Mouse (Mus musculus): Measurements from ENCODE around the gene Rgma.

The Rgma gene

DNA sequence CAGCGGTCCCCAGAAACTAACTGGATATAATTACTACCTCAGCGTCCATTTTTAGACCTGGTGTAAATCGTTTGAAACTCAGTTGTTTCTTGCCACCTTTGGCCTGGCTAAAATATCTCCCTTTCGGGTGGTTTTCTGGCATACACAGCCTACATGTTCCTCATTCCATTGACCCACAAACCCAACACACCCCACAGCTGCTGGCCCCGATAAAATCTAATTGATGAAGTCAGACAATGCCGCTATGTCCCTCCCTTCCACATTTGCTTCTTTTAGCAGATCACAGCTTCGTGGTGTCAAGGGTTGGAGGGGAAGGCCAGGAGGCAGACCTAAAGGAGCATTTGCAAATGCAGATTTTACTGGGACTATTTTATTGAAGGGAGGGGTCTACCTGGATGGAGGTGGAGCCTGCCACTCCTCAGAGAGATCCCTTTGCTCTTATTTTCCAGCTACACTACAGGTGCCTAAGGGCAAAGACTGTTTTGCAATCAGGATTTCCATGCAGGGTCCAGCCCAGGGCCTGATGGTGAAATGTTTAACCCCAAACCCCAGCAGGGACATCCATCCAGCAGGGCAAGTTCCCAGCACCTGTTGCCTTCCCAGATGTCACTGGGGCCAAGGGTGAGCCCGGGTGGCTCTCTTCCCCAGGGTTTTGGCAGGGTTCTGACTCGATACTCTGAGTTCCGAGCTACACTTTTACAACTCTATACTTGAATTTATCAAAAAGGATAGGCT is 3.6 kb upstream of the Rgma start:
- peak; percentile 57 for DNase-seq (ENCODE audit: low read depth, low spot score)

DNA sequence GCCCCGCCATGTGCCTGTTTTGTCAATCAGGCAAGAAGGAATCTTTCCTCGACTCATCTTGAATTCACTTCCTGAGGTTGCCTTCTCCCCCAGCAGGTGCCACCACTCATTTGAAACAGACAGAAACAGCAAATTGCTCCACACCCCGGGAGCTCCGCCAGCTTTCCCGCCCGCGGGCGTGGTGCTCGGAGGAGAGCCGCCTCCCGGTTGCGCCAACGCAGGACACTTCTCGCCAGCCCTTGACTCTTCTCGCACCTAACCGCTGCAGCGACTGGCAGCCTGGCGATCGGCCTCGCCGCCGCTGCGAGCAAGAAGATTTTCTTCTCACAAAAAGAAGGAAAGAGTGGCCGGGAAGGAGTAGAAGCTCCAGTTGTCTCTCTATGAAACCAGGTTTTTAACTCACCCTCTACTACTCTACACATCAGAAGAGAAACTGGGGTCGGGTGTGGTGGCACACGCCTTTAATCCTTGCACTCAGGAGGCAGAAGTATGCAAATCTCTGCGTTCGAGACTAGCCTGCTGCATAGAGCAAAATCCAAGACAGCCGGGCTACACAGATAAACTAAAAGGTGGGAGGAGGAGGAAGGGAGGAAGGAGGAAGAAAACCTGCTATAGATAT is 2.8 kb upstream of the Rgma start:
- DNase-seq (ENCODE audit: low read depth, low spot score): peak; percentile 81

DNA sequence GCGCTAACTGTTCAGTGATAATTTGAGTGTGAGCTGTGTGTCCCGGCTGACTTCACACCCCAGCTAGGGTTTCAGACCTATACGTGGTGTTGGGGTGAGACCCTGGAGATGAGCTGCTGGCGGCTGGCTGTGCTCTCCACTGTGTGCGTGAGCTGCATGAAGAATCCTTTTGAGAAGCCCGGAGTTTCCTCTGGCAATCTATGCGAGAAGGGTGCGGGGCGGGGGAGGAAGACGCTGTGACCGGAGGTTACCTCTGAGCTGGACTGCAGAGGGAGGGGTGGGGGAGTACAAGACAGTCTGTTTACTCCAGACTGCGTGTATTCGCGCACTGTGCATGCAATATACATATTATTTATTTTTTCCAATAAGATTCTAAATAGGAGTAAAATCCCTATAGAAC is 582 bp upstream of the Rgma start:
- peak; percentile 36 for DNase-seq (ENCODE audit: low read depth, low spot score)

DNA sequence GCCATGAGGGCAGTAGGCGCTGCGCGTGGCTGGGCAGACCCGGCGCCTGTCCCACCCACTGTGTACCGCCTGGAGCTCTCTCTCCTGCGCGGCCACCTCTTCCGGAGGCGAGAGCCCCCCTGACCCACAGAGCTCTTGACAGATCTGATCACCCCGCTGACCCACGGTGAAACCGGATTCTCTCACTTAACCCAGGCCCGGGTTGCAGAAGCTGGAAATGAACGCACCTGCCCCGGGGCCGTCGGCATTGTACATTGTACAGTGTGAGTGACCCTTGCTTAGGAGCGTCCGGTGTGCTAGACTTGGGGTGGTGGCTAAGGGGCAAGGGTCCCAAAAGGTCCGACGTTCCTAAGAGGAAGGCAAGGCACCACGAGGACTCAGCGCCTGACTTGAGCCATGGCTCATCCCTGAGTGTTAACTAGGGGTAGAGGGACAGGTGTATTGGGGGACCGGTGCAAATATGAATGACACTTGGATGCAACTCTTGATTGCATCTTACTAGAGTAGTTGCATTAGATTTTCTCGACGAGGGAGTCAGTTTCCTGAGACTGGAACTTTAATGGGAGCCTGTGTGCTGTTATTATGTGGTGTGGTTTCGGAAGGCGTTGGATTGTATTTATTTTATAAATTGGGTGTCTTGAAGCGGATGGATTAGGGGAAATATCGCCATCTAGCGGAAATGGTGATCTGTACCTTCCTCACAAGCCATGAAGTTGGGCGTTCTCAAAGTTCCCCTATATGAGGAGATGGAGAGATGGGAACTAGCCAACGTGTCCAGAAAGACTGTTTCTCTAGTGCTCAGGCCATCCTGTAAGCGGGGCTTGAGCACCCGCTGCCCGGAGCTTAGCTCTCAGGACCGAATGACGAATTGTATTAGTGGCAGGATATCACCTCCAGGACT is 1.0 kb downstream of the Rgma start:
- DNase-seq (ENCODE audit: low read depth, low spot score): peak; percentile 88

DNA sequence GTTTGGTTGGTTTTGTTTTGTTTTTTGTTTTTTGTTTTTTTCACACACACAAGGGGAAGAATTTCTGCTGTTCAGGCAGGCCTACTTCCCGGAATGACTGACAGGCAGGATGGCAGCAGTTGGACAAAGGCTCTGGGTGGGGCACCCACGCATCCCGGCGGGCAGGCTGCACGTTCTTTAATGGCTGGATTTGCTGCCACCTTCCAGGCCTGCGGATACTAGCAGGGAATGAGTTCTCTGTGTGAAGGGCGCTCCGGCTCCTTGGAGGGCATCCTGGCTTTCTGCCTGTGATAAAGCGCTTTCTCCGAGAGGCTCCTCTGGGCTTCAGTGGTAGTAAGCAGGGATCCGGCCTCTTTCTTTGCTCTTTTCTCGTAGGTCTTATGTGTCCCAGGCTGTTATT is 2.0 kb downstream of the Rgma start:
- no peak for DNase-seq (ENCODE audit: low read depth, low spot score)

DNA sequence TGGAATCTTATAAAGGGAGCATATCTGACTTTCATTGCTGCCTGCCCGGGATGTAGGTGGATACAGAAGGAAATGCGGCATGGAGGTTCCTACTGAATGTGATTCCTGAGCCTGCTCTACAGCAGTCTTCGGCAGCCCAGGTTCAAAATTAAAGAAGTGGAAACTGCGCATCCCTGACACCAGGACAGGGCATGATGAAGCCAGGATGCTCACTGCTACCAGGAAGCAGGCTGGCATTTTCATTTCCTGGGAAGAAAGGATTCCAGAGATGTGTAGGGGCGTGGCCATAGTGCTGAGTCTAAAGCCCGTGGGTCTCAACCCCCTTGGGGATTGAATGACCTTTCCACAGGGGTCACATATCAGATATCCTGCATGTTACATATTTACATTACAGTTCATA is 2.7 kb downstream of the Rgma start:
- no peak for DNase-seq (ENCODE audit: low read depth, low spot score)

DNA sequence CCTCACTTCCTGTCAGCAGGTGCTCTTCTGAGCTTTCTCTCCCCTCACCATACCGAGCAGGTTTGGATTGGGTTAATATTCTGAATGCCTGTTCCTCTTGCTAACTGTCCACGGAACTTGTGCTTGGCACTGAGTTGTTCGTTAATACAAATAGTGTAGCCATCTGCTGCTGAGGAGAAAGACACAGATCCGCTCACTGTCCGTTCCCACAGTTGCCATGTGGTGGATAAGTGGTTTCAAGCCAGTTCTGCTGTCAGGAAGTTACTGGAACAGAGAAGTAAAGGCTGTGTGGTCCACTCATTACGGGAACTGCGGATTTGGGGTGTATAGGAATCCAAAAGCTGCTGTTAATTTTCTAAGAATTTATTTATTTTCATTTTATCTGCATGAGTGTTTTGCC is 7.5 kb downstream of the Rgma start:
- DNase-seq (ENCODE audit: low read depth, low spot score): no peak

DNA sequence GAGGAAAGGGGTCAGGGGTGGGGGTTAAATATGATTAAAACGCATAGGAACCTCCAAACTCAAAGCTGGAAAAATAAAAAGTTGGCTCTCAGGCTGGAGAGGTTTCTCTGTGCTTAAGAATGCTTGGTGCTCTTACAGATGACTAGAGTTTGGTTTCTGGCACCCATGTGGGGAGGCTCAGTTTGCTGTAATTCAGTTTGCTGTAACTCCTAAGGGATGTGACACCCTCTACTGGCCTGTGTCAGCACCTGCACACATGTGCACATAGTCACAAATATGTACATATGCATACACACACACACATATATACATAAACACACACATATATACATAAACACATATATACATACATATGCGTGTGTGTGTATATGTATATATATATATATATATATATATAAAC is 13.6 kb downstream of the Rgma start:
- DNase-seq (ENCODE audit: low read depth, low spot score): peak; percentile 39

DNA sequence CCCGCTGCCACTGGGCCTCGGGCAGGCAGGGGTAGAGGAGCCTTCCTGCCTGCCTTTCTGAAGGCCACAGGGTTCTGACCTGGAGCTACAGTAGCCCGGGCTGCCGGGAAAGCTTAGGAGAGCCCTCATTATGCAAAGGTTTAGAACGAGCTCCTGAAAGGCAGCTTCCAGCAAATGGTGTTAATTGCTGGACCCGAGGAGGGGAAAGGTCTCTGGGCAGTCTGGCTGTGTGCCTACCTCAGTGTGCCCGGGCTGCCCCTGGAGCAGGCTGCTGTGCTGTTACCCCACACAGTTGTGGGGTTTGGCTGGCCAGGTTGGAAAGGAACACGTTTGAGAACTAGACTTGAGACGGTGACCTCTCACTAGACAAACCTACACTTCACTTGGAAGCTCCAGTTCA is 14.1 kb downstream of the Rgma start:
- DNase-seq (ENCODE audit: low read depth, low spot score): no peak

DNA sequence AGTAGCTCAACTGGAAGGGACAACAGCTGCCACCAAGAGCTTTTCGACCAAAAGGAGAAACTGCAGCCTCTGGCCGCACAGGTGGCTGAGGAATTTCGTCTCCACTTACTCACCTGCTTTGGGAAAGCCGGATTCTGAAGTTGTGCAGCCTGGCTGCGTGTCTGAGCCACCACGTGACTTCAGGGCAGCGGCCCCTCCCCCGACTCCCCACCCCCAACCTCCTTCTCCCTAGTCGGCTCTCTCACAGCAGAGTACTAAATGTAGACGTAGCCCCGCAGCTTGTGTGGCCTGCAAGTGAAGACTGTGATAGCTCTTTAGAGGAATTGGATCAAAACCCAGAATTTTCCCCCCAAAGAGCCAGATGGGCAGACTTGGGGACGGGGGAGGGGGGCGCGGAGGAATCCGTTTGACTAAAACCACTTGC is 14.6 kb downstream of the Rgma start:
- DNase-seq (ENCODE audit: low read depth, low spot score): peak; percentile 68

DNA sequence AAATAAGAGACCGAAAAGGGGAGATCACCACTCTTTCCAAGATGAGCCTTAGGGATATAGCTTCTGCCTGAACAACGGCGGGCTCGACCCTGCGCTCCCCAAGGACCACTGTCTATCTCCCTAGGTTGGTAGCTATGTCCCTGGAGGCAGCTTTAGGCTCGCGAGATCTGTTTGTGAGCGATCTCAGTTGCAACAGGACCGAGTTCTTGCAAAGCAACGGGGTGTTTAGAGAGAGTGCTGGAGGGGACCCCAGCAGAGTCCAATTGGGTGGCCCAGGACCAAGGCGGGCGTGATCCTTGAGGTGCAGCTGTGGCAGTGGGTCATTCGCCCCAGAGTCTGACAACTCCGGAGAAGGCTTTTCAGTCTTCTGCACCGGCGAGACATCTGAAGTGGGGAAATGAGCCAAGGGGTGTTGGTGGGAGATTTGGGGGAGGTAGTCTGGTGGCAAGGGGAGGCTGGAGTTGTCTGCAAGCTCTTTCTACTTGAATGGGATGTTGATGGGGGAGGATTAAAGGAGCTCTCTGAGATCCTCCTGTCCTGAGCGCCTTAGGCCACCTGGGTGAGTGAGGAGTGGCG is 15.2 kb downstream of the Rgma start:
- DNase-seq (ENCODE audit: low read depth, low spot score): peak; percentile 44

DNA sequence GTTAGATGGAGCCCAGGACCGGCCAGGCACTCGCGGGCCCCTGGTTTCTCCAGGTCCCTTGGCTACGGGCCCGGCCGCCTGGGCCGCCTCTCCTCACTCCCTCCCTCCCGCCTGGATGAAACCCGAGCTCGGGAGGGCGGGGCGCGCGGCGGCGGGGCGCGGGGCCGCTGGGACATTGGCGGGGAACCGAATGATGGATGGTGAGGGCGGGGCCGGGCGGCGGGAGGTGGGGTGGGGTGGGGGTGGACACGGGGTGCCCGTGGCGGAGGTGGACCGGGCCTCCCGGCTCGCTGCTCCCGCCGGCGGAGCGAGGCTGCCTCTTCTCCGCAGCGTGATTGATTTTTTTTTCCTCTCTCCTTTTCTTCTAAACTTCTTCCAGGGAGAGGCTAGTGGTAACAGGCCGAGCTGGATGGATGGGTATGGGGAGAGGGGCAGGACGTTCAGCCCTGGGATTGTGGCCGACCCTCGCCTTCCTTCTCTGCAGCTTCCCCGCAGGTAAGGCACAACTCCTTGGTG is 15.8 kb downstream of the Rgma start:
- peak; percentile 66 for DNase-seq (ENCODE audit: low read depth, low spot score)

DNA sequence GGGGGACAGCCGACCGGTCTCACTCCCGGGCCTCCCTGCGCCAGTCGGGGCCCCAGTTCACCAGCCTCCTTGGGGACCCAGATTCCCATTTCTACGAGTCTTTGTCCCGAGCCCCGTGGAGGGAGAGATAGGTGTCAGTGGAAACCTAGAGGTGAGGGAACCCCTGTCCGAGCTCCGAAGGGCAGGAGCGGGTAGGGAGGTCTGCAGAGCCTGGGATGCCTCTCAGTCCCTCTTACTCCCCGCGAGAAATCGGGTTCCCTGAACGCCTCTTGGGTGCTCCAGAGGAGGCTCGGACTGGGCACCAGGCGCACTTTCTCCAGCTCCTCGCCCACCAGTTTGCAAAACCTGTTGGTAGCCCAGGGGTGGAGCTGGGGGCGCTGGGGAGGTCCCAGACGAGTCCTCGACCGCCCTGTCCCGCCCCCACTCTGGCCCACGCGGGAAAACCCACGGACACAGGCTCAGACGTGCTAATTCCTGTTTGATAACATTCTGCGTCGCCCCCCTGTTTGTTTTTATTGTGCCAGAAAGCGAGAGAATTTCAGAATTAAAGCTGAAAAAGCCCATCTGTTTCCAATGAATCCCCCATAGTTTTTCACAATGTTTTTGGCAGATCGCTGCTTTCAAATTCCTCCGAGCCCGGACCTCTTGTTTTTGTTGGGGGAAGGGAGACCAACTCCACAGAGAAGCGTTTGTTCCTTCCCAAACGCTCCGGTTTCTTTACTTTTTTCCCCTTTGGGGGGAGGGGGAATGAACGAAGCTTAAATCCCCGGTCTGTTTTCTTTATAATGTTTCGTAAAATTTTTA is 16.4 kb downstream of the Rgma start:
- no peak for DNase-seq (ENCODE audit: low read depth, low spot score)

DNA sequence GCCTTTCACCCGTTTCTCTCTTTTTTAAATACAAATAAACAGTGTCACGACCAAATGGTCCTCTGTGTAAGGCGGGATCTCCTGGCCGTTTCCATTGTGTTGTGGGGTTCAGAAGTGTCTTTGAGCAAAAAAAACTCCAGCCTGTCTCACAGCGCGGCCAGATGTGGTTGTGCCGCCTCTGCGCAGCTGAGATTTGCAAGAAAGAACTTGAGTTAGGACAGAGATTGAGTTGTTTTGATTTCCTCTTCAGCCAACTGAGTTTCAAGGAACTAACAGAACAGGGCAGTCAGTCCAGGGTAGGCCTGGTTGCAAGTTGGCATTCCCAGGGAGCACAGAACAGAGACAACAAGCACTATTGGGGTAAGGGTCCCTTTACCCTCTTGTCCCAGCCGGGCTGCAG is 17.1 kb downstream of the Rgma start:
- DNase-seq (ENCODE audit: low read depth, low spot score): no peak

DNA sequence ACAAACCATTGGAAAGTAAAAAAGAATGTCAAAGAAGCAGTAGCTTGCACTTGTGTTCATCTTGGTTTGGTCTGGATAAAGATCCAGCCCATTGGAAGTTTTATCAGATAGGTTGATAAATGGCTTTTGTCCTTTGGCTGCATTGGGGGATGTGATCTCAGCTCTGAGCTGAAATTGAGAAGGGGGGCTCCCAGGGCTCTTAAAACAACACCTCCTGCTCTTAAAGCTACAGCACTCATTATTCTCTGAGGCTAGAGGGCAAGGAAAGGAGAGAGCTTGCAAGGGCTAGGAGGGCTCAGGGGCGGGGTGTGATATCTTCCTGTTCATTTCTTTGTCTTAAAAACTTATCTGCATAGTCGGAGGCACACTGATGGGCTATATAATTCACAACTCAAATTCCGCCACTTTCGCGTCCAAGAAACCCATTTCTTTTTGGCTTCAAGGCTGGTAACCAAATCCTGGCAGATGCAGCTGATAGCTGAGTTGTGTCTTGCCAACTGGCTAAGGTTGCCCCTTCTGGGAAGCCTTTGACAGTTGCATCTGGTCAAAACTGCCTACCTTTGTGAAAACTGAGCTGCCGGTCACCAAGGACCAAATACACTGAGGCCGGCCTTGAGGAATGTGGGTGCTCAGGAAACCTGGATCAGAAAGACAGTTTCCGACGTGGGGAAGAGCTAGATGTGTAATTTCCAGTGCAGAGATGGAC is 18.2 kb downstream of the Rgma start:
- DNase-seq (ENCODE audit: low read depth, low spot score): no peak

DNA sequence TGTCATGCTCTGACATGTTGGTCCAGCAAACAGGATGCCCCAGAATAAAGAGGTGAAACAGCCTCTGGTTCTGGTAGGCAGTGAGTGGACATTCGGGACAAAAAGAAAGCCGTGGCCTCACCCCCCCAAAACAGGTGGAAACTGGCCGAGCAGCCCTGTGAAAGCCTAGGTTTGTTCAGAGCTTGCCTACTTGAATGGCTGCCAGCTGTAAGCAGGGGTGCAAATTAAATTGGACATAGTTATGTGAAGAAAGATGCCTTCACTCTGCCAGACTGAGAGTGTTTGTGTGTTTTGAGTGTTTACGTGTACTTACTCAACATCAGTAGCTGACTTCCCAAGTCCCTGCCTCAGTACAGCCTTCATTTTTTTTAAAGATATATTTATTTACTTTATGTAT is 18.7 kb downstream of the Rgma start:
- no peak for DNase-seq (ENCODE audit: low read depth, low spot score)

DNA sequence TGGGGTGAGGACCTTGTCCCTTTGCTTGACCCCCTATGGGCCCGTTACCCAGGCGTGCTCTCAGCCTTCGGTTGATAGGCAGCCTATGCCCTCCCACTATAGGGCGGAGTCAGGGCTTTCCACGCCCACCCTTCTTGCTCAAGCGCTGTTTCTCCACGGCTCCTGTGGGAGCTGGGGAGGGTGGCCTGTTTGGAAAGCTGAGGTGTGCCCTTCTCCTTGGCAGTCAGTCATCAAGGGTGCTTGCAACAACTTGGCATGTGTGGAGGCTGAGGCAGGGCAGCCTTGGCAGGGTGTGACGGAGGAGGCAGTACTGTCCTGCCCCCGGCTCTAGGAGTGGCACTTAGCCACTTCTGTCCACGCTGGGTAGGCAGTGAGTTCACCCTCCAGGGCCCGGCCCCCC is 23.0 kb downstream of the Rgma start:
- peak; percentile 78 for DNase-seq (ENCODE audit: low read depth, low spot score)

DNA sequence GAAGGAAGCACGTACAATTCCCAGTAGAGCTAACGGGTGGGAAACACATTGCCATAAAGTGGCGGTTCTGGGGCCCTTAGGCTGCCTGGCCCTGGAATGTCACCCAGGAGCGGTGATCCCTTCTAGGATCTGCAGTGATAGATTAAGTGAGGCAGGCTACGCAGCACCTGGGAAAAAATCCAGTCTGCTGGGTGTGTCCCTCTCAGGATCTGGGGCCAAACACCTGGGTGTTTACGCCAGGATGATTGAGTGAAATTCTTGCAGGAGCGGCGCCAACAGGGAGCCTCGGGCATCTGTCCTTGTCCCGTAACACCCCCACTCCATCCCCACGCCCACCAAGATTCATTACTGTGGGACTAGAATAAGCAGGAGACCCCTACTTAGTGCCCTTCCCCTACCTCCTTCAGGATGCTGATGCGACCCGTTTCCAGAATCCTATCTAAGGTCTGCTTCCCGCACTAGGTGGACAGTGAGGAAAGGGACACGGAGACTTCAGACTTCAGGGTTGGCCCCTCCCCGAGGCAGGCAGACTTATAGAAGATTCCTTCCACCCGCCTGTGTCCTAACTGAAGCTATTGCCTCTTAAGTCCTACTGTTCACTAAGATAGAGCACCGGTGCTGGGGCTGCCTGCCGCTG is 23.6 kb downstream of the Rgma start:
- no peak for DNase-seq (ENCODE audit: low read depth, low spot score)

DNA sequence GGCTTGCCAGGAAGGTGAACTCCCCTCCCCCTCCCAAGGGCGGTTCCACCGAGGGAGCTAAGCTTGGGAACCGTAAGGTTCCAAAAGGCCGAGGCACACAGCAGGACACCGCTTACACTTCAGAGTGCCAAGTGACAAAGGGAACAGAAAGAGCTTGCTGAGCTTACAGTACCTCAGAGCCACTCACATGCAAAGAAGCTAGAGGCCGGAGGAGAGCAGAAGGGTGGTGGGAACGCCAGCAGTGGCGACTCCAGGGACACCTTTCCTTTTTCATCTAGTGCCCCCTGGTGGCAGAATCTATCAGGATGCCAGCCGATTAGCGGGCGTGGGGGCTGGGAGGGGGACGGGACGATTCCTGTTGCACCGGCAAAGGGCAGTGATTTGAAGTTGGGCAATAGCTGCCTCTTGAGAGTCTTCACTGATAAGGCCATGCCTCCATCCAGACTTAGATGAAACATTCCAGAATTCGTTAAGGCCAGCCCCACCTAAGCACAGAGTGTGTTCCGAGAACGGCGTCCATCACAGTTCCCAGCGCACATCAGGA is 24.3 kb downstream of the Rgma start:
- peak; percentile 89 for DNase-seq (ENCODE audit: low read depth, low spot score)

All from R1 (cell line).